Mouse (Mus musculus): ENCODE data around the gene Bcl2a1c.
"Not testable (repeated sequence)": the region's sequence is repeated elsewhere in the genome, so short reads cannot be mapped to it uniquely, and the experiment has no call there.

The Bcl2a1c gene

GRCm38 (mm10) chr9:114329855-114330254, at the start of gene Bcl2a1c:
TSS of gene Bcl2a1c (plus strand) at chr9:114330135.
- DNase-seq (ENCODE audit: low spot score in 2 of 2) = not testable (repeated sequence)

GRCm38 (mm10) chr9:114305957-114306356, 24.0 kb upstream of the Bcl2a1c start:
- not testable (repeated sequence) for DNase-seq (ENCODE audit: low spot score in 2 of 2)

- not testable (repeated sequence) for DNase-seq (ENCODE audit: low spot score in 2 of 2)
Observed at GRCm38 (mm10) chr9:114311752-114312151, 18.2 kb upstream of the Bcl2a1c start.

GRCm38 (mm10) chr9:114318021-114318420, 11.9 kb upstream of the Bcl2a1c start:
- peak; percentile 9 to 37 for DNase-seq (ENCODE audit: low spot score in 2 of 2)

- DNase-seq (ENCODE audit: low spot score in 2 of 2) = no peak
Observed at GRCm38 (mm10) chr9:114326011-114326748, 3.8 kb upstream of the Bcl2a1c start.

GRCm38 (mm10) chr9:114328332-114328731, 1.6 kb upstream of the Bcl2a1c start:
- not testable (repeated sequence) for DNase-seq (ENCODE audit: low spot score in 2 of 2)

GRCm38 (mm10) chr9:114367783-114368470, 38.0 kb downstream of the Bcl2a1c start:
- peak; percentile 29 to 71 for DNase-seq (ENCODE audit: low spot score in 2 of 2)

- no peak for DNase-seq (ENCODE audit: low spot score in 2 of 2)
Observed at GRCm38 (mm10) chr9:114368471-114368858, 38.5 kb downstream of the Bcl2a1c start.

GRCm38 (mm10) chr9:114369389-114369788, 39.5 kb downstream of the Bcl2a1c start:
- not testable (repeated sequence) for DNase-seq (ENCODE audit: low spot score in 2 of 2)

GRCm38 (mm10) chr9:114371717-114372116, 41.8 kb downstream of the Bcl2a1c start:
- peak in 1 of 2 experiments; percentile 48 for DNase-seq (ENCODE audit: low spot score in 2 of 2)

GRCm38 (mm10) chr9:114375276-114375962, 45.5 kb downstream of the Bcl2a1c start:
- no peak for DNase-seq (ENCODE audit: low spot score in 2 of 2)

- DNase-seq (ENCODE audit: low spot score in 2 of 2) = no peak
Observed at GRCm38 (mm10) chr9:114377168-114377567, 47.2 kb downstream of the Bcl2a1c start.

- no peak for DNase-seq (ENCODE audit: low spot score in 2 of 2)
Observed at GRCm38 (mm10) chr9:114379871-114380270, 49.9 kb downstream of the Bcl2a1c start.
